Mouse (Mus musculus): ENCODE results near the gene Selenov.

- no peak for TF ChIP-seq CTCF (IDR thresholded peaks at IDR 0.05; ENCODE audit: borderline replicate concordance, insufficient read depth, low read depth, low read length)
- TF ChIP-seq POLR2A (IDR thresholded peaks at IDR 0.05; ENCODE audit: borderline replicate concordance, insufficient read depth, low read length) = no peak
Observed at GRCm38 (mm10) chr7:28334534-28334933, 43.5 kb upstream of the Selenov start.
